Mouse (Mus musculus): ENCODE data around the gene Fbxw17.

DNA sequence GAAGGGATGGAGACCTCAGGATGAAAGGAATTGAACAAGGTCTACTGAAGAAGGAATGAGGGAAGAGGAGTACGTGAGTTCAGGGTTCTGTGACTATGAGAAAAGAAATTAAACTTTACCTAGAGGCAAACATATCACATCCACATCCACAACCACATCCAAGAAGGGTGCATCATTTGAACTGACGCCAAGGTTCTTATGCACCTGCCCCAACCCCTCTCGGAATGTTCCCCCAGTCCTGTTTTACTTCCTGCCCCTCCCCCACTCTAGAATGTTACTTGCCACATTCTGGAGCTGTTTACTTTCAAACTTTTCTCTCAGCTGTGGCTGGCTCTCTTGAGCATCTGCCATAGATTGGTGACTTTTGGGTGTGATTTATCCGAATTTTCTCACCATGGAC is 49.3 kb downstream of the Fbxw17 start, which contains the start of gene Nutm2:
- no peak for TF ChIP-seq GATA1 (IDR thresholded peaks at IDR 0.05; ENCODE audit: low read length)
- no peak for TF ChIP-seq TAL1 (IDR thresholded peaks at IDR 0.05; ENCODE audit: low read length)
